Mouse (Mus musculus) c-Kit-negative CD71-positive TER-119-positive erythroid progenitor cells, embryonic 14.5 days (primary cell): ENCODE measurements around the gene Acot13.
"Not testable (repeated sequence)": the region's sequence is repeated elsewhere in the genome, so short reads cannot be mapped to it uniquely, and the experiment has no call there.

ENCODE experiments used
- DNase-seq: peaks from one replicate; pipeline ENCODE4 v3.0.0-alpha.2; 2013; ENCODE audit warnings: low read depth, low spot score

Acot13 gene

DNA sequence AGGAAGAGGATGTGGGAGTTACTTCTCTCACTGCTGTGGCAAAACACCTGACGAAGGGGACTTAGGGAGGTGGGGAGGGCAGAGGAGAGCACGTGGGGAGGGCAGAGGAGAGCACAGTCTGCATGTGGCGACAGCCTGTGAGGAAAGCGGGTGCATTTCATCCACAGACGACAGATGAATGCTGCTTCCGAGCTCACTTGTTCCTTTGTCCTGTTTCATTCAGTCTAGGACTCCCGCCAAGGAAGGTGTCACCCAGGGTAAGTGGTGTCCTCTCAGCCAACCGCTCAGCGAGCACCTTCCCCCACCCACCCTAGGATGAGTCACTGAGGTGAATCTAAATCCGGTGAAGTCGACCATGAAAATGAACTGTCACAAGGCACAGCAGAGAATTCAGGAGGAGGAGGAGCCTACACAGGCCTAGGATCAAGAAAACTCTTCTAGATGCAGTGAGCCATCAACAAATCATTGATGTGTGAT is 45.3 kb downstream of the Acot13 start:
- no peak for DNase-seq

DNA sequence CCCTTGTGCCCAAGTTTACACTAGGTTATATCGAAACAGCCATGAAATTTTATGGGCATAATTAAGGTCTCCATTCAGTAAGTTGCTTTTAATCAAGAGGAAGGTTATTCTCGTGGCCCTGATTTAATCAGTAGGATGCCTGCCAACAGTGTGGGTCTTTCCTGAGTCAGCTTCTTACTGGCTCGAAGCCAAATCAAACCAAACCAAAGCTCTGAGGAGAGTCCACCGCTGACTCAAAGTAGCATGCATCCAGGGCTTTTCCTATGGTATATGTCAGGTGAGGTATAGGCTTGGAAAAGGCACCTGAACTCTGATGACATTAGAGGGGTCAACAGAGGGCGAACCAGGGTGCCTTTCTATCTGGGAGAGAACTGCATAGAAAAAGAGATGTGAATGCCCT is 49.4 kb downstream of the Acot13 start:
- DNase-seq = no peak

DNA sequence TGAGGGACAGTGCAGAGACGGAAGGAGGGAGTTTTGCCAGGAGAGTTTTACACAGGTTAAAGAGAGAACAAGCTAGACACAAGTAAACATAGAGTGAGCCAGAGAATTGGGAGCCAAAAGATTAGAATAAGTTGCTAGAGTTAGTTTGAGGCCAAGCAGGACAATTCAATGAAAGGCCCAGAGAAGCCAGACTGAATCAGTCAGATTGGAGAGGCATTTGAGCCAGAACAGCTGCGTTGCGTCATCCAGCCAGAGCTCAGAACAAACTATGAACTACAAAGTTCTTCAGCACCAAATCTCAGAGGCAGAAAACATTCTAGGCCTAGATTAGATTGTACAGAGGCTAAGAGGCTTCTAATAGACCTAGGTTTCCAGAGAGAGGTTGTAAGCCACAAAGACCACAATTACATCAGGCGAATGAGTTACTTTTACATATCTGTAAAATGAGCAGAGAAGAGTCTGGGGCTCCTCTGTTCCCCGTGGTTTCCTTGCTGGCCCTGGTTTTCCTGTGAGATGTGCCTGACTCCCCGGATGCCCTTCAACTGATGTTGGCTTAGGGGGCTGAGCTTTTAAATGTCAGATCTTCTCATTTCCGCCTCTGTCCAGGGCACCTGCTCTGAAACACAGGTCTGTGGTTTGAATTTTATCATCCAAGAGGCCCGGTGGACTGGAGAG is 52.5 kb downstream of the Acot13 start:
- DNase-seq = no peak

DNA sequence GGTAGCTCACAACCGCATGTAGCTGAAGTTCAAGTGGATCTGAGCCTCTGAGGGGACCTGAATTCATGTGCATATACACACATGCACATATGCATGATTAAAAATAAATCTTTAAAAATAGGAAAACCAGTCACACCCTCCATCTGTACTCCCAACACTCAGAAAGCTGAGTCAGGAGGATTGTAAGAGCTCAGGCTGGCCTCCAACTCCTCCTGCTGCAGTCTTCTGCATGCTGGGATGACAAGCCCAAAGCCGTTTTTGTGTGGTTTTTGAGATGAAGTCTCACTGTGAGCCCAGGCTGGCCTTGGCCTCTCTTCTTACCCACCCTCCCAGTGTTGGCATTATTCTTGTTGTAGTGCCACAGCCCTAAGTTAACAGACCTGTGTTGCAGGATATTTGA is 53.3 kb downstream of the Acot13 start:
- no peak for DNase-seq

DNA sequence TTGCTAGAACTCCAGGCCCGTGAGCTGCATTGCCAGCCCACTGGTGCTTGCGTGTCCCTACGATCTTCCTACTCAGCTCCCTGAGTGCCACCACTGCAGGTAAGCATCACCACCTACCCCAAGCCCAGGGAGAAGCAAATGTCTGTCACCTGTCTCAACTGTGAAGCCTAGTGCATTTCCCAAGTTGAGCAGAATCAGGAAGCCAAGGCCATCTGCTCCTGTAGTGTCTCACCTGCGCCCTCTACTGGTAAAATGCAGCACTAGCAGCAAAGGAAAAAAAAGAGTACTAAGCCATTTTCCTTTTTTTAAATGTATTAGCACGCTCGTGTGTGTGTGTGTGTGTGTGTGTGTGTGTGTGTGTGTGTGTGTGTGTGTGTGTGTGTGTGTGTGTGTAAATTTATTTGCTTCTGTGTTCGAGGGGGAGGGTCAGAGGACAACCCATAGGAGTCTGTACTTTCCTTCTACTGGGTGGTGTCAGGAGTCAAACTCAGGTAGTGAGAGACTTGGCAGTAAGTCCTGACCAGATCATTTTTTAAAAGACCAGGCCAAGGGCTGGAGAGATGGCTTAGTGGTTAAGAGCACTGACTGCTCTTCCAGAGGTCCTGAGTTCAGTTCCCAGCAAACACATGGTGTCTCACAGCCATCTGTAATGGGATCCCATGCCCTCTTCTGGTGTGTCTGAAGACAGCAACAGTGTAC is 55.0 kb downstream of the Acot13 start:
- DNase-seq = peak; percentile 63

DNA sequence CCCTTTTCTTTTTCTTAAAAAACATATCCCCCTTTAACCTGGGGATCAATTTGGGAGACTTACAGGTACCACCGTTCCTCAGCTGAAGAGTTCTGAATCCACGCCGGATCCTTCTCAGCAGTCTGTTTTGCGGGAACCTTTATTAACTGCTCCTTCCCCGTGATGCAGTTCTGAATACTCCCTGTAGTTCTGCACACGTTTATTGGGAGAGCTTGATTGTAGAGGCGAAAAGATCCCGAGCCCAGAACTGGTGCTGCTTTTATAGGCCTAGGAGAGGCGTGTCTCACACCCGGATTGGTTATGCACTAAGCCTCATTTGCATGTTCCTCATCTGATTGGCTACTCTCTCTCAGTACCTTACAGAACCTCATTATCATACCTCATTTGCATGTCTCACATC is 59.9 kb downstream of the Acot13 start:
- DNase-seq = not testable (repeated sequence)
